Mouse (Mus musculus): ENCODE data around the gene Pax5. TPM values are rescaled to one million over a fixed set of nuclear protein-coding genes. Genes with fewer than 3 reads are reported as not detected.

Pax5 gene
- polyA plus RNA-seq, 1 experiment from 2014 or later, result not detected

DNA sequence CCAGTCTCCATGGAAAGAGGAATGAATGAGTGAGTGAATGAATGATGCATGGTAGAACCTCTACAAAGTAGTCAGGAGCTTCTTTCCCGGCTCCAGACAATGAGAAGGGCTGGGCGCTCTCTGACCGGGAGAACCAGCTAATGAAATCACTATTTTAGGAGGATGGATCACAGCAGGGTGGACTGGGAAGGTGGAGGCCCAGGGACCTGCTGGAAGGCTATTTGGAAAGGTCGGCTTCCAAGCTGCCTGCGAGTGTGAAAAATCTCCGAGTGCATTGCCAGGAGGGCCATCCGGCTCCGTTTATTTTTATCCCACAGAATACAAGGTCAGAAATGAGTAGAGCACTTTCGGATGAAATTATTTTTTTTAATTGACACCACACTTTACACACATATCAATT is 112.3 kb downstream of the Pax5 start:
- no peak overlapping the region for H3K27ac ChIP-seq (ENCODE audit: low read length)
- no peak overlapping the region for H3K9ac ChIP-seq (ENCODE audit: low read depth, low read length)
- no peaks in the 10 kb centered on the region for H3K27me3 ChIP-seq (replicated peaks; ENCODE audit: control insufficient read depth, insufficient read depth, low read length)
- no peaks in the 10 kb centered on the region for H3K4me1 ChIP-seq (ENCODE audit: control insufficient read depth, insufficient read depth, low read length)
- no peaks in the 10 kb centered on the region for H3K36me3 ChIP-seq (ENCODE audit: control insufficient read depth, insufficient read depth, low read length)
- no peak overlapping the region for H3K4me2 ChIP-seq (ENCODE audit: low read depth, low read length)
- no peak overlapping the region for H3K4me3 ChIP-seq (ENCODE audit: low read length)
- H3K9me3 ChIP-seq (ENCODE audit: control insufficient read depth, low read length), result no peaks in the 10 kb centered on the region
- no peak for ATAC-seq
- WGBS, result 79% methylated on average over 9 of the region's 9 CpGs

GRCm38 (mm10) chr4:44593091-44593490 is 117.2 kb downstream of the Pax5 start:
- no peak overlapping the region for H3K9ac ChIP-seq (ENCODE audit: low read depth, low read length)
- H3K4me1 ChIP-seq (ENCODE audit: control insufficient read depth, insufficient read depth, low read length), result no peaks in the 10 kb centered on the region
- H3K27ac ChIP-seq (ENCODE audit: low read length), result no peak overlapping the region
- 86% methylated on average over 2 of the region's 2 CpGs for WGBS
- ATAC-seq, result no peak
- no peaks in the 10 kb centered on the region for H3K27me3 ChIP-seq (replicated peaks; ENCODE audit: control insufficient read depth, insufficient read depth, low read length)
- no peaks in the 10 kb centered on the region for H3K9me3 ChIP-seq (ENCODE audit: control insufficient read depth, low read length)
- no peak overlapping the region for H3K4me2 ChIP-seq (ENCODE audit: low read depth, low read length)
- H3K36me3 ChIP-seq (ENCODE audit: control insufficient read depth, insufficient read depth, low read length), result no peaks in the 10 kb centered on the region
- no peak overlapping the region for H3K4me3 ChIP-seq (ENCODE audit: low read length)

DNA sequence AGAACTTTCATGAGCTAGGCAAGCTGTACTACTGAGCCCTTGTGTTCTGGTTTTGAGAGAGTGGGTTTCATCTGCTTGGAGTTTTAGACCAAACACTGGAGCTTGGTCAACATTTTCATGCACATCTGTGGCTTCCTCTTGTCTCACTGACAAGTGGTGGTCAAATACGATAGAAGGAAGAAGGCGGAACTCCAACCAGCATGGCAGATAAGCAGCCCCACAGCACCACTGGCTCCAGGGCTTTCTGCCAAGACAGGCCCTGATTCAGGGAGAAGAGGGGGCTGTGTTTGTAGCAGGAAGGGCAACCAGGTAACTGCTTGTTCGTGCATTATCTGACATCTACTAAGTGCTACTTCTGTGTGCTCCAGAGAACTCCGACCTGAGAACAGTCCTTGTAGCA is 127.6 kb downstream of the Pax5 start:
- 78% methylated on average over 4 of the region's 4 CpGs for whole genome bisulfite sequencing
- Histone ChIP-seq H3K27ac (ENCODE audit: low read length) (no peak overlapping the region), H3K9me3 (ENCODE audit: control insufficient read depth, low read length) (no peaks in the 10 kb centered on the region), H3K9ac (ENCODE audit: low read depth, low read length) (no peak overlapping the region), H3K27me3 (replicated peaks; ENCODE audit: control insufficient read depth, insufficient read depth, low read length) (no peaks in the 10 kb centered on the region), H3K36me3 (ENCODE audit: control insufficient read depth, insufficient read depth, low read length) (no peaks in the 10 kb centered on the region), H3K4me2 (ENCODE audit: low read depth, low read length) (no peak overlapping the region), H3K4me3 (ENCODE audit: low read length) (no peak overlapping the region), H3K4me1 (ENCODE audit: control insufficient read depth, insufficient read depth, low read length) (no peaks in the 10 kb centered on the region)
- no peak for ATAC-seq

DNA sequence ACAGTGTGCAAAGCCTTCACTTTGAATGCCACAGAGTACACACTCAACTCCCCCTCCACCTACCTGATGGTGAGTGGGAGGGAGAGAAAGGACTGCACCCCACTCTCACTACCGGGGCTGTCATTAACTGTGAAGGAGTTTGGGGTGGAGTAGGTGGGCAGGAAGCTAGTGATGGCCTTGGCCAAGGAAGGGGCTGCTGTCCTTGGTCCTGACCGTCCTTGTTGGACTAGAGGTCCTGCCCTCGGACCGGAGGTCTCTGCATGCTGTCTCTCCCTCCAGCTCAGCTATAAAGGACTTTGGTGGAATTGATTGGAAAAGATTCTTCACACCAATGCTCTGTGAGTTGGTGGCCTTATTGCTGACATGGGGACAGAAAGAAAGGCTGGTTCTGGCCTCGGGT is 131.7 kb downstream of the Pax5 start:
- WGBS, result 47% methylated on average over 5 of the region's 5 CpGs
- Histone ChIP-seq H3K4me1 (ENCODE audit: control insufficient read depth, insufficient read depth, low read length) (no peaks in the 10 kb centered on the region), H3K4me3 (ENCODE audit: low read length) (no peak overlapping the region), H3K9me3 (ENCODE audit: control insufficient read depth, low read length) (no peaks in the 10 kb centered on the region), H3K4me2 (ENCODE audit: low read depth, low read length) (no peak overlapping the region), H3K27ac (ENCODE audit: low read length) (no peak overlapping the region), H3K27me3 (replicated peaks; ENCODE audit: control insufficient read depth, insufficient read depth, low read length) (no peaks in the 10 kb centered on the region), H3K36me3 (ENCODE audit: control insufficient read depth, insufficient read depth, low read length) (no peaks in the 10 kb centered on the region), H3K9ac (ENCODE audit: low read depth, low read length) (no peak overlapping the region)
- no peak for ATAC-seq

DNA sequence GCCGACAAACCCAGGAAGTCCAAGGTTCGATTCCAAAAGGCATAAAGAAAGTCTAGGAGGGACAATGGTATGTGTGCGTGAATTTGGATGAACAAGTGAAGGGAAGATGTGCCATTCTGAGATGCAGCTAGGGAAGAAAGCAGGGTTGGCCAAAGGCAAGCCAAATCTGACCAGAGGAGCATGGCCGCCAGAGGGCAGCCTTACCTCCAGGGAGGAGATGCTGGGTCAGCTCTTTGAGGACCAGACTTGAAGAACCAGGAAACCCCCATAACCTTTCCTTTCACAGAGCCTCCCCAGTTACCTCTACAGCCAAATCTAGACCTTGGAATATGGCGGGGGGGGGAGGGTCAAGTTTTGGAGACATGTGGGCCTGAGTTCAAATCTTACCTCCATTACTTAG is 133.0 kb downstream of the Pax5 start:
- ATAC-seq, result no peak
- H3K36me3 ChIP-seq (ENCODE audit: control insufficient read depth, insufficient read depth, low read length), result no peaks in the 10 kb centered on the region
- H3K4me3 ChIP-seq (ENCODE audit: low read length), result no peak overlapping the region

DNA sequence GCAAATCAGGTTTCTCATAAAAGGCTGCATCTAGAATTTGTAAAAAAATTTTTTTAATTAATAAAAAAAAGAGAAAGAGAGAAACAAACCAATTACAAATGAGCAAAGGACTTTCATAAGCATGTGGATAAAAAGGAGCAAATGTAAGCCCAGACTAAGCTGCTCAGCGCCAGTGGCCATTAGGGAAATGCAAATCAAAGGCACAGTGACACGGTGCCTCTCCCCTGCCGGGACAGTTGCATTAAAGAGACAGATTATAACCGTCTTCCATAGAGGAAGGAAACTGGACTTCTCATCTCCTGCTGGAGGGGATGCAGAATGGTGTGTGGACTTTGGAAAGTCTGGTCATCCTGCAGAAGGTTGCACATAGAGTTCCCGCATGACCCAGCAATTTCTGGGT is 133.5 kb downstream of the Pax5 start:
- H3K9ac ChIP-seq (ENCODE audit: low read depth, low read length), result no peak overlapping the region
- H3K4me2 ChIP-seq (ENCODE audit: low read depth, low read length), result no peak overlapping the region
- no peak for ATAC-seq
- H3K4me1 ChIP-seq (ENCODE audit: control insufficient read depth, insufficient read depth, low read length), result no peaks in the 10 kb centered on the region
- no peaks in the 10 kb centered on the region for H3K36me3 ChIP-seq (ENCODE audit: control insufficient read depth, insufficient read depth, low read length)
- WGBS, result 49% methylated on average over 5 of the region's 5 CpGs
- no peaks in the 10 kb centered on the region for H3K9me3 ChIP-seq (ENCODE audit: control insufficient read depth, low read length)
- no peaks in the 10 kb centered on the region for H3K27me3 ChIP-seq (replicated peaks; ENCODE audit: control insufficient read depth, insufficient read depth, low read length)
- H3K27ac ChIP-seq (ENCODE audit: low read length), result no peak overlapping the region
- no peak overlapping the region for H3K4me3 ChIP-seq (ENCODE audit: low read length)

More for the DNA sequence above, 133.0 kb downstream of the Pax5 start:
- WGBS, result 45% methylated on average over 5 of the region's 5 CpGs
- no peaks in the 10 kb centered on the region for H3K9me3 ChIP-seq (ENCODE audit: control insufficient read depth, low read length)
- H3K4me2 ChIP-seq (ENCODE audit: low read depth, low read length), result no peak overlapping the region
- no peaks in the 10 kb centered on the region for H3K4me1 ChIP-seq (ENCODE audit: control insufficient read depth, insufficient read depth, low read length)
- no peaks in the 10 kb centered on the region for H3K27me3 ChIP-seq (replicated peaks; ENCODE audit: control insufficient read depth, insufficient read depth, low read length)
- no peak overlapping the region for H3K9ac ChIP-seq (ENCODE audit: low read depth, low read length)
- no peak overlapping the region for H3K27ac ChIP-seq (ENCODE audit: low read length)

- H3K4me2 ChIP-seq (ENCODE audit: low read depth, low read length), result no peak overlapping the region
- no peak overlapping the region for H3K4me3 ChIP-seq (ENCODE audit: low read length)
- no peaks in the 10 kb centered on the region for H3K27me3 ChIP-seq (replicated peaks; ENCODE audit: control insufficient read depth, insufficient read depth, low read length)
- H3K9me3 ChIP-seq (ENCODE audit: control insufficient read depth, low read length), result no peaks in the 10 kb centered on the region
- H3K9ac ChIP-seq (ENCODE audit: low read depth, low read length), result no peak overlapping the region
- no peaks in the 10 kb centered on the region for H3K36me3 ChIP-seq (ENCODE audit: control insufficient read depth, insufficient read depth, low read length)
- H3K4me1 ChIP-seq (ENCODE audit: control insufficient read depth, insufficient read depth, low read length), result no peaks in the 10 kb centered on the region
- H3K27ac ChIP-seq (ENCODE audit: low read length), result no peak overlapping the region
- no peak for ATAC-seq
- 84% methylated on average over 5 of the region's 5 CpGs for WGBS
Observed at GRCm38 (mm10) chr4:44573017-44573416, 137.3 kb downstream of the Pax5 start.

GRCm38 (mm10) chr4:44572373-44572772 is 137.9 kb downstream of the Pax5 start:
- no peaks in the 10 kb centered on the region for H3K36me3 ChIP-seq (ENCODE audit: control insufficient read depth, insufficient read depth, low read length)
- H3K4me1 ChIP-seq (ENCODE audit: control insufficient read depth, insufficient read depth, low read length), result no peaks in the 10 kb centered on the region
- no peak overlapping the region for H3K4me2 ChIP-seq (ENCODE audit: low read depth, low read length)
- H3K27me3 ChIP-seq (replicated peaks; ENCODE audit: control insufficient read depth, insufficient read depth, low read length), result no peaks in the 10 kb centered on the region
- no peaks in the 10 kb centered on the region for H3K9me3 ChIP-seq (ENCODE audit: control insufficient read depth, low read length)
- H3K9ac ChIP-seq (ENCODE audit: low read depth, low read length), result no peak overlapping the region
- ATAC-seq, result no peak
- H3K4me3 ChIP-seq (ENCODE audit: low read length), result no peak overlapping the region
- 39% methylated on average over 5 of the region's 5 CpGs for WGBS
- H3K27ac ChIP-seq (ENCODE audit: low read length), result no peak overlapping the region

DNA sequence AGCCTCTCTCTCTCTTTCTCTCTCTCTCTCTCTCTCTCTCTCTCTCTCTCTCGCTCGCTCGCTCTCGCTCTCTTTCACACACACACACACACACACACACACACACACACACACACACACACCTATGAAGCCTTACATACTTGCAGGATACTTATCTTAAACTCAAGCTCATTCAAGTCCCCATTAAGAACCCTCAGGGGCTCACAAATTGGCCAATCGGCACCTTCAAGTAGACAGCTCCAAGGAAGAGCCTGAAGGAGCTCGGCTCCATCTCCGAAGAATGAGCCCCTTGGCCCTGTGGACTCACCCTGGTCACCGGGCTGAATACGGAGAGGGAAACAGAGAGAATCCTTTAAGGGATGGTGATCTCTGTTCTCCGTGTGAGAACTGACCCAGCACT is 141.1 kb downstream of the Pax5 start:
- no peak overlapping the region for H3K9ac ChIP-seq (ENCODE audit: low read depth, low read length)
- no peak overlapping the region for H3K27ac ChIP-seq (ENCODE audit: low read length)
- no peaks in the 10 kb centered on the region for H3K36me3 ChIP-seq (ENCODE audit: control insufficient read depth, insufficient read depth, low read length)
- H3K27me3 ChIP-seq (replicated peaks; ENCODE audit: control insufficient read depth, insufficient read depth, low read length), result no peaks in the 10 kb centered on the region
- WGBS, result 84% methylated on average over 10 of the region's 10 CpGs
- no peak for ATAC-seq
- no peaks in the 10 kb centered on the region for H3K9me3 ChIP-seq (ENCODE audit: control insufficient read depth, low read length)
- no peak overlapping the region for H3K4me2 ChIP-seq (ENCODE audit: low read depth, low read length)
- H3K4me1 ChIP-seq (ENCODE audit: control insufficient read depth, insufficient read depth, low read length), result no peaks in the 10 kb centered on the region
- H3K4me3 ChIP-seq (ENCODE audit: low read length), result no peak overlapping the region

DNA sequence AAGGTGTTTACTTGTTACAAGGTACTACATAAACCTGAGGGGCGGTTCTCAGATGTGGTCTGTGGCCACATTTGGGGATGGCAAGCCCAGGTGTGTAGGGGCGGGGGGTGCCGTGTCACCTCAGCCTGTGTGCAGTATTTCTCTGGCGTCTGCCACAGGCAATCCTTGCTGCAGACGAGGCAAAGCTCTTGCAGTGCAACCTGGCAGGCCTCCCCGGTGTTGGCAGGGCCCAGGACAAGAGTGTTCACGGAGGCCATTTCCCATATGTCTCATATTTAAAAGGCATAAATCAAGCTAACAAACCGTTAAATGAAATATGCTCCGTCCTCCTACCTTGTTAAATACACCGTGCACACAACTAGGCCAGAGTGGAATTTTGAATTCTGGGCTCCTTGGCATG is 141.6 kb downstream of the Pax5 start:
- no peak overlapping the region for H3K27ac ChIP-seq (ENCODE audit: low read length)
- 76% methylated on average over 10 of the region's 10 CpGs for WGBS
- H3K4me1 ChIP-seq (ENCODE audit: control insufficient read depth, insufficient read depth, low read length), result no peaks in the 10 kb centered on the region
- no peaks in the 10 kb centered on the region for H3K27me3 ChIP-seq (replicated peaks; ENCODE audit: control insufficient read depth, insufficient read depth, low read length)
- no peak overlapping the region for H3K9ac ChIP-seq (ENCODE audit: low read depth, low read length)
- ATAC-seq, result no peak
- no peaks in the 10 kb centered on the region for H3K9me3 ChIP-seq (ENCODE audit: control insufficient read depth, low read length)
- H3K36me3 ChIP-seq (ENCODE audit: control insufficient read depth, insufficient read depth, low read length), result no peaks in the 10 kb centered on the region
- H3K4me3 ChIP-seq (ENCODE audit: low read length), result no peak overlapping the region
- H3K4me2 ChIP-seq (ENCODE audit: low read depth, low read length), result no peak overlapping the region

All from intestine, embryonic 16.5 days (tissue).